Mouse (Mus musculus) MN1 (cell line): ENCODE measurements around the gene Traf7.
A peak's percentile ranks its signal among the peaks of the same experiment; 100 is the strongest.

ENCODE experiments used
- DNase-seq: peaks from one replicate; pipeline ENCODE4 v3.0.0-alpha.2; 2016; ENCODE audit warnings: low spot score

Gene Traf7

GRCm38 (mm10) chr17:24477053-24477984, 50.4 kb downstream of the Traf7 start:
- DNase-seq = no peak

- no peak for DNase-seq
Observed at GRCm38 (mm10) chr17:24476022-24476776, 51.5 kb downstream of the Traf7 start.

- no peak for DNase-seq
Observed at GRCm38 (mm10) chr17:24475586-24475985, 52.2 kb downstream of the Traf7 start.

GRCm38 (mm10) chr17:24474557-24474956, 53.2 kb downstream of the Traf7 start:
- DNase-seq = no peak

GRCm38 (mm10) chr17:24473612-24474275, 54.0 kb downstream of the Traf7 start, which contains the start of gene Bricd5:
Gene Bricd5, plus strand, starts transcription at chr17:24473884.
- no peak for DNase-seq

GRCm38 (mm10) chr17:24472512-24472911, 55.2 kb downstream of the Traf7 start:
- DNase-seq = peak; percentile 59

GRCm38 (mm10) chr17:24470701-24471527, 56.8 kb downstream of the Traf7 start:
- DNase-seq = peak; percentile 64

GRCm38 (mm10) chr17:24469910-24470602, 57.7 kb downstream of the Traf7 start, which contains the start of the genes E4f1 and Pgp:
Gene E4f1, minus strand, starts transcription at chr17:24470313.
Gene Pgp, plus strand, starts transcription at chr17:24470392.
- peak; percentile 99 for DNase-seq

GRCm38 (mm10) chr17:24469336-24469909, 58.3 kb downstream of the Traf7 start:
- DNase-seq = no peak

- no peak for DNase-seq
Observed at GRCm38 (mm10) chr17:24468636-24469246, 59.0 kb downstream of the Traf7 start.

- peak; percentile 80 for DNase-seq
Observed at GRCm38 (mm10) chr17:24463374-24464133, 64.2 kb downstream of the Traf7 start.

- DNase-seq = no peak
Observed at GRCm38 (mm10) chr17:24462932-24463331, 64.8 kb downstream of the Traf7 start.

- peak; percentile 80 for DNase-seq
Observed at GRCm38 (mm10) chr17:24461580-24461979, 66.2 kb downstream of the Traf7 start.
